Mouse (Mus musculus) erythroblast, adult 5-6 weeks (primary cell): ENCODE measurements around the gene Hk1. TPM values are rescaled to one million over a fixed set of nuclear protein-coding genes. Genes with fewer than 3 reads are reported as not detected.

ENCODE experiments used
- ATAC-seq: replicated peaks from 2 replicates; pipeline ENCODE4 v1.8.0; 2016; ENCODE audit warnings: moderate number of reproducible peaks, mild to moderate bottlenecking, moderate TSS enrichment, inconsistent platforms; ENCODE audit not compliant: poor library complexity, low FRiP score, severe bottlenecking
- total RNA-seq, 2 experiments: library from RNA; stranded (forward) in 1 of 2; stranded (reverse) in 1 of 2; fragments of 150-400 nt in 1 of 2; fragments of 200-764, 138-1000 nt in 1 of 2; gene quantifications; 2 replicates each; pipeline versions ENCODE4 v1.2.3 to v1.2.4; 2015 to 2017; ENCODE audit warnings: low replicate concordance in 2 of 2

Hk1 gene
- total RNA-seq (2015; ENCODE audit: low replicate concordance) (35.5 and 52.0 TPM in 2 replicates), total RNA-seq (2017; ENCODE audit: low replicate concordance) (105 and 158 TPM in 2 replicates)

- no peak for ATAC-seq
These were observed at the start of gene Hk1 for GRCm38 (mm10) chr10:62379808-62380207. Gene Hk1 (minus strand): TSS chr10:62379908.

- ATAC-seq: no peak
These were observed 45.6 kb upstream of the Hk1 start for GRCm38 (mm10) chr10:62425081-62425871.

- no peak for ATAC-seq
These were observed 42.5 kb upstream of the Hk1 start, which contains the start of gene Hkdc1 for GRCm38 (mm10) chr10:62422255-62422654. Gene Hkdc1 (minus strand): TSS chr10:62422491.

GRCm38 (mm10) chr10:62421127-62421526 is 41.4 kb upstream of the Hk1 start:
- ATAC-seq: no peak

DNA sequence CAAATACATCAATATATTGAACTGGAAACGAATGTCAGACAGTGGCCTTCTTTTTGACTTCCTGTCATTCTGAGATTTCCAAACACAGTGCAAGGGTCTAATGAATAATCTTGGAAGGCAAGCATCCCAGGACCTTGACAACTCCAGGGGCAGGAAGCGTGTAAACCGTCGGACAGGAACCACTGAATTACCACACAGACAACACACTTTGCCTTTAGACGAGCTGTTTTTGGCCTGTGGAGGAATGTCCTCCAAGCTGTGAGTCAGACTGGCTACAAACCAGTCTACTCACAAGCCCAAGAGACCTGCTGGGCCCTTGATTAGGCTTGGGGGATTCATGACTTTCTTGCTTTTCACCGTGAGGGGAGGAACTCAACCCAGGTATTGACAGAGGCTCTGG is 40.7 kb upstream of the Hk1 start:
- no peak for ATAC-seq

DNA sequence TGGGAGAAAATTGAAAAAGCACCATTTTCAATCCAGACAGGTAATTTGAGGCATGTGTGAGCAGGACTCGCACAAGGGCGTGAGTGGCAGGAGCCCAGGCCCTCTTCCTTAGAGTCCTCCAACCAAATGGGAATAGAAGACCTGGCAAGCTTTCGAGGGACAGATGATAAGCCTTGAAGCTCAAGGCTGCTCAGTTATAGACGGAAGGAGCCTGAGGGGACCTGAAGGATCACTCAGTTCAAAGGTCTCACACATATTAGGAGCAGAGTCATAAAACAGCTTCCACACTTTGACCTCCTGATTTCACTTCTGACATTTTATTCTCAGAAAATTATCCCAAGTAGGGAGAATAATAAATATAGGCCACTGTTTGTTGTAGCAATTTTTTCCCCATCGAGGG is 39.7 kb upstream of the Hk1 start:
- no peak for ATAC-seq

DNA sequence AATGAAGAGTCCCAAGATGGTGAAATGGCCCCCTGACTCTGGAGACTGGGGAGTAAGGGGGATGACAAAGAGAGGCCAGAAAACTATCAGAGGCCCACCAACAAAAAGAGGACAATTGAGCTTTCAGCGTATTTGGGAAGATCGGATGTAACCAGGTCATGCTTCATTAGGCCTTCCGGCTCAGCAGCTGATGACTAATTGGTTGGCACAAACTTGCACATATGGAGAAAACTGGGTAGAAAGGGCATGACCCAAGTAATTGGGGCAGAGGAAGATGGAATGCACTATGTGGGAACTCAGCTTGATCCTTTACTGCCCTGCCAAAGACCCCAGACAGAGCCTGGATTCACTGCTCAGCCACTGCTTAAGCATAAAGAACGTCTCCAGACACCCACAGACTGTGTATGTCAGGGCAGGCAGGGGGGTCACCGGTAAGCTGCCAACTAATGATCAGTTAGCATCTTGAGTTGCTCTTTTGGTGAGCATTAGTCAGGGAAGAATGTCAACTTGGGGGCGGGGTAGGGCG is 39.2 kb upstream of the Hk1 start:
- no peak for ATAC-seq

- ATAC-seq: no peak
These were observed 33.9 kb upstream of the Hk1 start for GRCm38 (mm10) chr10:62413606-62413982.

GRCm38 (mm10) chr10:62412906-62413605 is 33.3 kb upstream of the Hk1 start:
- ATAC-seq: no peak

DNA sequence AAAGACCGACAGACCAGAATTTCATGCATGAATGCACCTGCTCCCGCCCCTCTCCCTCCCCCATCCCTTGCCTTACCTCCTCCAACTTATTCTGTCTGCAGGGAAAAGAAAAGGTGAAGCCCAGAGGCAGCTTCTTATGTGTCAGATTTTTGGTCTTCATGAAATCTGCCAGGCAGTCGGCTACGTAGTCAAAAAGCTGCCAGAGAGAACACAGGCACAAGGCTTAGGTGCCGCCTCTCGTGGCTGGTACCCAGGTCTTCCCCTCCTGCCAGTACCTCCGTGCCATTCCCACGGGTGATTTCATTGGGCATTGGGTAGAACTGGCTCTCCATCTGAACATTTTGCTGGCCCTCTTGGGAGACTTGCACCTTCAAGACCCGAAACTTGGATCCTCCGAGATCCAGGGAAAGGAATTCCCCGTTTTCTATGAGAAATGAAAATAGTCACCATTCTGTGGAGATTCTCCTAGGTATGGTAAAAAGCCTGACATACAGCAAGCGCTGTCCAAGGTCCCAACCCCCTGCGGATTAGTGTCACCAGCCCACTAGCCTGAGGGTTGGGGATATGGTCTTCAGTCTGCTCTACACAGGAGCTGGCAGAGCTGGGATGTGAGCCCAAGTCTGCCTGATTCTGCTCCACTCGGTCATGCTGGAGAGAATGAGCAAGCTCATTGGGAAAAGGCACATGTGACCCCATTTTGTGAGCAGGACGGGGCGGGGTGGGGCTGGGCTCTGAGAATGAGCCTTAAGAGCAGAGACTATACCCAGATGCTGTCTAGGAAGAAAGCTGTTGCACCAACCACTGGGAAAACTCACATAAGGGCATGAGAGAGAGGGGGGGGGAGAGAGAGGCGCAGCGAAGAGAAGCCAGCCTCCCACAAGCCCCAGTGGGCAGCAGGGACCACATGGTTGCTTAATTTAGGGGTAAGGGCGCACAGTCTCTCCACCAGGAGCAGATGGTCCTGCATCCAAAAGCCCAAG is 32.0 kb upstream of the Hk1 start:
- no peak for ATAC-seq

GRCm38 (mm10) chr10:62410943-62411342 is 31.2 kb upstream of the Hk1 start:
- peak; percentile 78 for ATAC-seq

DNA sequence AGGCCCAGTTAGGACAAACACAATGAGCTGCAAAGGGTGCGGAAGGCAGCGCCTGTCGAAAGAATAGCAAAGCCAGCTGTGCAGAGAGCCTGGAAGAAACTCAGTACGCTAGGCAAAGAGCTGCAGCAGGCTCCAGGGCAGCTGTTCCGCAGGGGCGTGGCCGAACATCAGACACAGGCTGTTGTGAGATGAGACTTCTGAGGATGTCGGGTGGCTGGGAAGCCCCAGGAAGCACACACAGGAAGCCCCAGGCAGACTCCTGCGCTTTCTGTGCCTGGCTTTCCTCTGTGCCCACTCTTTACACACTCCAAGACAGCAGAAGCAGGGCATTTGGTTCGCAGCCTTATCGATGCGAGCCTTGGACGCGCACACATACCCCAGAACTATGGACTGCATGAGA is 25.2 kb upstream of the Hk1 start:
- no peak for ATAC-seq

DNA sequence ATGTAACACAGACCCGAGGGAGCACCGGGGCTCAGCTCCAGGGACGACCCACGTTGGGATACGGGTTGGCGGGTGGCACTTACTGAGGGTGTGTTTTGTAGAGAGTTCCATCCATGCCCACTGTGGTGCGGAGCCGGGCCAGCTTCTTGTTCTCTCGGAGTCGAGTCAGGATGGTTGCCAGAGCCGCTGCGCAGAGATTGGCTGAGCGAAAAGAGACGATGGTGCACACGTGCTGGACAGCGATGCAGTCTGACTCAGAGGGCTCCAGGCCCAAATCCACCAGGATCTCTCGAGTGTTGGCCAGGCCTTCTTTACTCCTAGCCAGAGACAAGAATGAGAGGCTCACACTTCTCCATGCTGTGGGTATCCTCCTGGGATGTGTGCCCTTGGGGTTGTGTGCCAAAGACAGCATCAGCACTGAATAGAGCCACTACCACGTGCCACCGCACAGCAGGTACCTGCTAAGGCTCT is 22.0 kb upstream of the Hk1 start:
- ATAC-seq: no peak

DNA sequence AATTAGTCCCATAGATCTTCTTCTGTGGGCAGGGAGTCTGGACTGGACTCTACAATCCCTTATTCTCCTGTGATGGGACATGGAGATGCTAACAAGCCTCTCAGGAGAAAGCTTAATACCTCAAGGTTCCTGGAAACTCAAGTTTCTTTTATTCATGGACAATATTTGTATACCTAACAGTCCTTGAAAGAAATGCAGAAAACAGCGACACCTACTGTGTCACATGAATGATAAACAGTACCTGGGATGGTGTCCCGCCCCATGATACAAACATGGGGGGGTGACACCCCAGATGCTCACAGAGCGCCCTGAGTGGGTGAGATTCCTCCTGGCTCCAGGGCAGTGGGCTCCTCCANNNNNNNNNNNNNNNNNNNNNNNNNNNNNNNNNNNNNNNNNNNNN is 3.3 kb upstream of the Hk1 start:
- ATAC-seq: no peak

DNA sequence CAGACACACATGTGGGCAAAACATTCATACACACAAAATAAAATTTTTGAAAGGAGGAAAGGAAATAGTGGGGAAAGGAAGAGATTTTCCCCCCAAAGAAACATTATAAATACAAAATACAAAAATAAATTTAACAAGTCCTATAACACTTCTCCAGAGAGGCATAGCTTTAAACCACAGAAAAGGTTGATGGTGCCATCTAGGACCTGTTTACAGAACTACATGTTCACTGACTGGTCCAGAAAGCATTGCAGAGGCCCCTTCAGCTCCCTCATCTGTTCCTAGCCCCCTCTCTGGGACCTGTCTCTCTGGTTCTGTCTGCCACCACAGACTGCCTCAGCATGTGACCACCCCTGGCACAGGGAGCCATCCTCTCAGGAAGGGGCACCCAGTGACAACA is 1.2 kb upstream of the Hk1 start:
- ATAC-seq: no peak

- ATAC-seq: no peak
These were observed 20.9 kb downstream of the Hk1 start for GRCm38 (mm10) chr10:62358827-62359226.

DNA sequence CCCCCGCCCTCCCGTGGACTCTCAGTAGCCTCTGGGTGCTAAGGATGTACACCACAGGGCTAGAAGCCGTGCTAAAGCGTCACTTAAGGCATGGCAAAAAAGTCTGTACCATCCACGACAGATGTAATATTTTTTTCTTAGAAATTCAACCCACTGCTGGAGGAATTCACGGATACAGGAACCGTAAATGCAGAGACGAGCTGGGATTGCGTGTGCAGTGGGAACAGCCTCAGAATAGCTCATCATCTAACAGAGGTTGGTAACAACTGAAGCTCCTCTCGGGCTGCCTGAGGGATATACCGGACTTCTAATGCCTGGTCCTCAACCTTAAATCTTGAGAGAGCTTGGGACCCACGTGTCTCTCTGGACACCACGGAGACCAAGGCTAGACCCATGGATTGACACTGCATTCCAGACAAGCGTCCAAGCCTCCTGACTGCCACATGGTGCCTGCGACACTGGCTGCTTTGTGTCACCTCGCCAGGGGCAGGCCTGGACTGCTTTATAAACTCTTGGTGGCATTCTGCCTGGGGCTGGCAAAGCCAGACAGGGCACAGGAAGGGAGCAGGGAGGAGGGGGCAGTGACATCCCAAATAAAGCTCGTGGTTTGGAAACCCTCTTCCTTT is 23.5 kb downstream of the Hk1 start:
- ATAC-seq: no peak

GRCm38 (mm10) chr10:62345147-62345546 is 34.6 kb downstream of the Hk1 start:
- no peak for ATAC-seq

GRCm38 (mm10) chr10:62344004-62344752 is 35.5 kb downstream of the Hk1 start:
- no peak for ATAC-seq
